Mouse (Mus musculus): ENCODE measurements around the gene Dpt. TPM values are rescaled to one million over a fixed set of nuclear protein-coding genes. Genes with fewer than 3 reads are reported as not detected.
A peak's percentile ranks its signal among the peaks of the same experiment; 100 is the strongest.

Gene Dpt
- total RNA-seq, 2 experiments from 2014 or later, result 42.5 to 58.4 TPM

GRCm38 (mm10) chr1:164793049-164793448, 3.4 kb upstream of the Dpt start:
- DNase-seq, result no peak
- TF ChIP-seq CTCF (IDR thresholded peaks at IDR 0.05), result no peak
- Histone ChIP-seq H3K27ac (no peak overlapping the region), H3K4me3 (no peak overlapping the region)
- intact Hi-C loops (cut with DNase I), result no loop called here

- Histone ChIP-seq H3K4me3 (peak overlapping the region; percentile 64), H3K27ac (peak overlapping the region; percentile 86)
- no peak for DNase-seq
- TF ChIP-seq CTCF (IDR thresholded peaks at IDR 0.05), result no peak
- intact Hi-C loops (cut with DNase I), result no loop called here
These were observed 1.4 kb downstream of the Dpt start for GRCm38 (mm10) chr1:164797746-164798285.

- no peak for TF ChIP-seq CTCF (IDR thresholded peaks at IDR 0.05)
- peak; percentile 76 for DNase-seq
- intact Hi-C loops (cut with DNase I), result no loop called here
- Histone ChIP-seq H3K4me3 (peak overlapping the region; percentile 64), H3K27ac (peak overlapping the region; percentile 86)
These were observed 2.1 kb downstream of the Dpt start for GRCm38 (mm10) chr1:164798471-164798922.

- TF ChIP-seq CTCF (IDR thresholded peaks at IDR 0.05), result no peak
- no peak for DNase-seq
- intact Hi-C loops (cut with DNase I), result no loop called here
- Histone ChIP-seq H3K27ac (peak overlapping the region; percentile 78), H3K4me3 (peak overlapping the region; percentile 40)
These were observed 2.7 kb downstream of the Dpt start for GRCm38 (mm10) chr1:164799161-164799560.

GRCm38 (mm10) chr1:164804277-164804676, 7.8 kb downstream of the Dpt start:
- no peak for DNase-seq
- intact Hi-C loops (cut with DNase I), result no loop called here
- TF ChIP-seq CTCF (IDR thresholded peaks at IDR 0.05), result no peak
- Histone ChIP-seq H3K27ac (no peak overlapping the region), H3K4me3 (no peak overlapping the region)

- Histone ChIP-seq H3K27ac (no peak overlapping the region), H3K4me3 (no peak overlapping the region)
- no peak for TF ChIP-seq CTCF (IDR thresholded peaks at IDR 0.05)
- DNase-seq, result no peak
- intact Hi-C loops (cut with DNase I), result no loop called here
These were observed 8.4 kb downstream of the Dpt start for GRCm38 (mm10) chr1:164804751-164805435.

GRCm38 (mm10) chr1:164809371-164809770, 12.9 kb downstream of the Dpt start:
- intact Hi-C loops (cut with DNase I), result no loop called here
- no peak overlapping the region for H3K27ac ChIP-seq
- H3K4me3 ChIP-seq, result no peak overlapping the region
- DNase-seq, result peak; percentile 59
- TF ChIP-seq CTCF (IDR thresholded peaks at IDR 0.05), result no peak

GRCm38 (mm10) chr1:164811296-164811695, 14.9 kb downstream of the Dpt start:
- H3K27ac ChIP-seq, result 0 out of 2 replicates have a peak overlapping the region, but pooled peaks have one; percentile 8
- no peak for TF ChIP-seq CTCF (IDR thresholded peaks at IDR 0.05)
- no peak for DNase-seq
- no peak overlapping the region for H3K4me3 ChIP-seq
- intact Hi-C loops (cut with DNase I), result no loop called here

GRCm38 (mm10) chr1:164814243-164814642, 17.8 kb downstream of the Dpt start:
- Histone ChIP-seq H3K27ac (peak overlapping the region; percentile 60), H3K4me3 (no peak overlapping the region)
- DNase-seq, result peak; percentile 55
- TF ChIP-seq CTCF (IDR thresholded peaks at IDR 0.05), result no peak
- intact Hi-C loops (cut with DNase I), result no loop called here

GRCm38 (mm10) chr1:164815330-164815729, 18.9 kb downstream of the Dpt start:
- DNase-seq, result peak; percentile 52
- intact Hi-C loops (cut with DNase I), result no loop called here

GRCm38 (mm10) chr1:164817331-164817730, 20.9 kb downstream of the Dpt start:
- no peak for TF ChIP-seq CTCF (IDR thresholded peaks at IDR 0.05)
- no peak overlapping the region for H3K4me3 ChIP-seq
- intact Hi-C loops (cut with DNase I), result no loop called here
- no peak for DNase-seq
- H3K27ac ChIP-seq, result no peak overlapping the region

More at GRCm38 (mm10) chr1:164815330-164815729, 18.9 kb downstream of the Dpt start:
- no peak for TF ChIP-seq CTCF (IDR thresholded peaks at IDR 0.05)
- peak overlapping the region; percentile 60 for H3K27ac ChIP-seq
- no peak overlapping the region for H3K4me3 ChIP-seq

GRCm38 (mm10) chr1:164821307-164821706, 24.9 kb downstream of the Dpt start:
- peak overlapping the region; percentile 60 for H3K27ac ChIP-seq
- TF ChIP-seq CTCF (IDR thresholded peaks at IDR 0.05), result no peak
- DNase-seq, result no peak
- intact Hi-C loops (cut with DNase I), result no loop called here
- H3K4me3 ChIP-seq, result no peak overlapping the region

GRCm38 (mm10) chr1:164821821-164822220, 25.4 kb downstream of the Dpt start:
- intact Hi-C loops (cut with DNase I), result no loop called here
- TF ChIP-seq CTCF (IDR thresholded peaks at IDR 0.05), result no peak
- no peak overlapping the region for H3K4me3 ChIP-seq
- H3K27ac ChIP-seq, result peak overlapping the region; percentile 60
- DNase-seq, result no peak

GRCm38 (mm10) chr1:164822268-164822667, 25.8 kb downstream of the Dpt start:
- no peak for TF ChIP-seq CTCF (IDR thresholded peaks at IDR 0.05)
- Histone ChIP-seq H3K4me3 (no peak overlapping the region), H3K27ac (peak overlapping the region; percentile 60)
- DNase-seq, result no peak
- intact Hi-C loops (cut with DNase I), result no loop called here

Measured in gastrocnemius, adult 2 months (tissue).